Mouse (Mus musculus) left cerebral cortex, postnatal 4 days (tissue): ENCODE data around the gene Tssk1. TPM values are rescaled to one million over a fixed set of nuclear protein-coding genes. Genes with fewer than 3 reads are reported as not detected.

Experiments
- DNase-seq: peaks from one replicate; pipeline ENCODE4 v3.0.0-alpha.2; 2022
- intact Hi-C: fragments of 180-260 bp; cut with DNase I; formaldehyde crosslinking; loops from one replicate; pipeline ENCODE4 v1.15.1; 2025
- total RNA-seq, 2 experiments: library from RNA; stranded (reverse); gene quantifications; 2 replicates each; pipeline ENCODE4 v1.2.3; 2021

Gene Tssk1
- not detected for total RNA-seq

DNA sequence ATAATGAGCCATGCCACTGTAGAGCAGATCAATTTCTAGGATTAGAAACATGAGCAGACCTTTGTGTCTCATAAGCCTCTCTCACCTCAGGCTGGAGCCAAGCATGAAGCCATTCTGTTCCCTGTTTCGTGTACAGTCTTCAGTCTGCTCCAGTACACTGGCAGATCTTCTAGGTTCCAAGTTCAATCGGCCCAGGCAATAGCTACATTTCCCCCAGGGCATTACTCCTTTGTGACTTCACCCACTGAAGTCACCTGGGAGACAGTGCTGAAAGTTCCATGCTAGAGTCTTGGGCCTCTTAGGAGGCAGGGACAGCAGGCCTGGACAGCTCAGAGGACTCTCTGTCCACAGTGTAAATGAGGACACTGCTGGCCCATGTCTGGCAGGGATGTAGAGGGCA, at the start of gene Tssk1:
Gene Tssk1 (plus strand): TSS at position 301 of the 400 bp plus-strand sequence.
- DNase-seq = no peak
- intact Hi-C loops = no loop called here

DNA sequence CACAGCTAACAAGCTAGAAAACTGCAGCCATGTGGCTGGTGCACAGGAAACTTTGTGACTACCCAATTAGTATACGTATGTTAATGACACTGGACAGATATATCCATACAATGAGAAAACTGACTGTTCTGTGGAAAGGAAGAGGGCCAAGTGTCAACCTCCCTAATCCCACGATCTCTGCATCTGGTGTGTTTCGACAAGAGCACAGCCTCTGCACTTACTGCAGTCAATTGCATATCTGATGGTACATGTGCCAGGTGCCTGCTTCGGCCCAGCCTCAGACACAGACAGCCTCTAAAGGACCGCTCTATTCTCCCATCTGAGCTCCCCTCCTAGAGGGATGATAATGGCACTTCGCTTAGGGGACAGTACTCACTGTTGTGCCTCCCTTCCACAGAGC, 45.6 kb upstream of the Tssk1 start:
- no peak for DNase-seq

DNA sequence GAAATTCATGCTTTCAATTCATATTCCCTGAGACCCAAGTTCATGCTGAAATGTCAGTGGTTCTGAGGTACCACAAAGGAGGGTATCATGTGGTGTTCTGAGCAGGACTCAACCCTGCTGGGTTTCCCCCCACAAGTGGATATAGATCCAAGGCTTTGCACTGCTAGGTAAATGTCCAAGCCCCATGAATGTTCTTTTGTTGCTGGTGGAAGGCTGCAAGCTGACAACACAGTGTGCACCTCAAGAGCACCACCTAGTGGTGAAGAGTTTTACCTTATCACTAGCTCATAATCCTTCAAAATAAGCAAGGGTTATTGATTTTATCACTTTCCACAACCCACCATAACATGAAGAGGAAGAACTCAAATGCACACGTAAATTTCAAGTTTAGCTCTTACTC, 45.1 kb upstream of the Tssk1 start:
- peak; percentile 43 for DNase-seq
- intact Hi-C loops = no loop called here

More for the DNA sequence above, 45.6 kb upstream of the Tssk1 start:
- intact Hi-C loops = no loop called here

DNA sequence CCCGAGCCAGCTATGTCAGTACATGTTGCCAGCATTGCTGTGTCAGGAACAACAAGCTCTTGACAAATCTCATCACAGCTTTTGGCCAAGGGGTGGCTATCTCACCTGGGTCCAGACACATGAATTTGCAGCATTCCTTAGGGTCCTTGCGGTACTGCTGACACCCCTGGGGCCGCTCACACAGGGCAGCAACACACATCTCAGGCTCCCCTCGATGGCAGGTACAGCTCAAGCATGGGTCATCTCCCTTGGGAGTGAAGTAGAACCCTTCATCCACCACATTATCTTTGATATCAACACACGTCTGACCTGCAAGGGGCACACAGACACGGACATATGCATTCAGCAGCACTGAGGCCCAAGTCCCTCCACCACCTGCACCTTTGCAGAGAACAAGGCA, 44.5 kb upstream of the Tssk1 start:
- intact Hi-C loops = no loop called here
- no peak for DNase-seq

DNA sequence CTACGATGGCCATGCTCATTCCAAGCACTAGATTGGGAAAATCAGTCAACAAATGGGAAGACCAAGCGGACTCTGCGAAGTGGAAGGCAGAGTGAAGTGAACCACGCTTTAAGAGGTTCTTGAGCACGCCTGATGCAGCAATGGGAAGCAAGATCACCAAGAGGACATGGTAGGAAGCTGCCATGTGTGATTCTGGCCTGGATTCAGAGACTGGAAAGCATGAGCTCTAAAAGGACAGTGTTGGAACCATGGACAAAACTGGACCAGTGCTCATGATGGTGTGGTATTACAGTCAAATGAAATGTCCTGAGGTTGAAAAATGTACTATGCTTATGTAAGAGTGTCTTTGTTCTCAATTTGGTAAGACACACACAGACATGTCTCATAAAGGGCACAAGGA, 42.7 kb upstream of the Tssk1 start:
- intact Hi-C loops = no loop called here
- no peak for DNase-seq

DNA sequence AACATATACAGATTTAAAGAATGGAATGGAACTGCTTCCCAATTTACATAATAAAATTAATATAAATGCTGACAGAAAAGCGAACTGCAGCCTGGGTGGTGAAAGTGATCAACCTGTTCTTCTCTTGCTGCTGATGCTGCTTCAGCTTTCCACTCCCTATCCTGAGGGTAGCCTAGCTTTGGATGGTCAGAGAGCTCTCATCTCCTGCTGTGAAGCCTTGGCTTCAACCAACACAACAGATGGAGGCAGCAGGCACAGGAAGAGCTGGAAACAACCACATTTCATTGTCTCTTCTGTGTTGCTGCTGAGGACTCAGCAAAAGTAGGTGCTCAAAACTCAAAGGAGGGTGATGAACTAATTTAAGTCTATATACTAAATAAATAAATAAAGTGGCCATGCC, 42.2 kb upstream of the Tssk1 start:
- peak; percentile 77 for DNase-seq
- intact Hi-C loops = no loop called here

DNA sequence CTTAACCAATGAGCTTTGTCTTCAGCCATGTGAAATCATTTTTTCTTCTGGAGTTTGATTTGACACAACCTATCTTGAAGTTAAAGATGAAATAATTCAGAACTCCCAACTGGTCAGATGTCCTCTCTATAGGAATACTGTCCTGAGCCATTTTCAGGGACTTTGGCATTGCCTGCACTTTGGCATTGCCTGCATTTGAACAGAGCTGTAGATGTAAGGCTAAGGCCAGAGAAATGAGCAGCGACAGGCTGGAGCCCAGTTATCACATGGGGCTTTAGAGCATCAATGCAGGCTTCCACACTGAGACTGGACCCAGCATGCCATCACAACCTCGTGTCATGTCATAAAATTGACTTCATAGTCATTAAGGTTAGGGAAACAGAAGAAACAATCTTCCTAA, 40.8 kb upstream of the Tssk1 start:
- DNase-seq = no peak
- intact Hi-C loops = no loop called here

DNA sequence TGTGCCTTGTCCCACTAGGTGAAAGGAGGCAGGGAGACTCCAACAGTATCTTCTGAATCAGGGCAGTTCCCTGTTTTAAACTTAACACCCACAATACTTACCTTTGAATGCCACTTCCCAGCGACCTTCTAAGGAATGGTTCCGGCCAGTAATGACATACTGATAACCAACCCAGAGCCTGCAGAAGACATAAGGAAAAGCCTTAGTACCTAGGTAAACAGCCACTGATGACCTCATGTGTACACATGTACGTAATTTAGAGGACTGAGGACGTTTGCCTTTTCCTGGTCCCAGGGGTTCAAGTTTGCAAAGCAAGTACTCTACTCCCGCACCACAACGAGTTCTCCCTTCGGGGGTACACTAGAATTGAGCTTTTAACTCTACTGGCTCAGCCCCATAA, 36.9 kb upstream of the Tssk1 start:
- intact Hi-C loops = no loop called here
- DNase-seq = no peak

DNA sequence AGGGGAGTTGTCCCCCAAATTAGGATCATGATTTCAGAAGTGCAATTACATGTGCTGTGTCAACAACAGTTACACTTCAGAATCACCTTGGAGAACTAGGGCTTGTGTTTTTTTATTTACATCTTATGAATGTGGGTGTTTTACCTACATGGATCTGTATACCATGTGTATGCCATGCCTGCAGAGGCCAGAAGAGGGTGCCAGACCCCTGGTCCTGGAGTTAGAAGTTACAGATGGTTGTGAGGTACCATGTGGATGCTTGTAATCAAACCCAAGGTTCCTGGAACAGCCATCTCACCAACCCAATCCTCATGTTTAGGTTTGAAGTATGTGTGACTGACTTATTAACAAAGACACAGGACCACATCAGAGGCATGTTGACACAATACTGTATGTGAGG, 35.4 kb upstream of the Tssk1 start:
- DNase-seq = no peak
- intact Hi-C loops = no loop called here

DNA sequence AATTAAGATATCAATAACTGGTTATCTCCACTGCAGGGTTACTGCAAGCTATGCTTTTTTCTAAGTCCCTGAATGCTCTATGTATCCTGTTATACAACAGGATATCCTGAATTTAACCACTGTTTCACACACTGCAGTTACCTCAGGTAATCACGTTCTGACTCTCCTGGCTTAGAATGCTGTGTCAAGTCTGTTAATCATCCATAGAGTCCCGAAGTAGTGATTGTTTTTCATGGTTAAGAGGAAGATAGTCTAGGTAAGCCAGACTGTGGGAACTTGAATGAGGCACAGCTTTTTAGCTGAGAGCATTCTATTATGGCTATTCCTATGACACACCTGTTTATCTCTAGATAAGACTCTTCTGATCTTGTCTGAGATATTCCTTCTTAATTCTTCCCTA, 28.7 kb upstream of the Tssk1 start:
- no peak for DNase-seq
- intact Hi-C loops = no loop called here

DNA sequence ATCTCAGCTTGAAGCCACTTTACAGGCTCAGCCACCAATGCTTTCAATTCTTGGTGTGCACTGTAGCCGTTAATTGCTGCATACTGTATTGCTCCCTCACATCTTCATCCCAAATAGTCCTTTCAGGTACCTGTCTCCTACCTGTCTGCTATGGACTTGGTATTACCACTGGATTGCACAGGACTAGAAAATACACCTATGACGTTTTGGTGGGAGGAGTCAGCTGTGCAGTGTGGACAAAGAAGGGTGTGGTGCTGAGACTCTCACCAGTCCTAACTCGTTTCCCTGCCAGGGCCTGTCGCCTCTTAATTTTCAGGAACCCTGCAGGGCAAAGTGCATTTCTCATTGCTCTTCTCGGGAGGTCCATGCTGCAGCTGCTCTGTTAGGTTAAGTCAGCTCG, 28.3 kb upstream of the Tssk1 start:
- no peak for DNase-seq
- intact Hi-C loops = no loop called here

DNA sequence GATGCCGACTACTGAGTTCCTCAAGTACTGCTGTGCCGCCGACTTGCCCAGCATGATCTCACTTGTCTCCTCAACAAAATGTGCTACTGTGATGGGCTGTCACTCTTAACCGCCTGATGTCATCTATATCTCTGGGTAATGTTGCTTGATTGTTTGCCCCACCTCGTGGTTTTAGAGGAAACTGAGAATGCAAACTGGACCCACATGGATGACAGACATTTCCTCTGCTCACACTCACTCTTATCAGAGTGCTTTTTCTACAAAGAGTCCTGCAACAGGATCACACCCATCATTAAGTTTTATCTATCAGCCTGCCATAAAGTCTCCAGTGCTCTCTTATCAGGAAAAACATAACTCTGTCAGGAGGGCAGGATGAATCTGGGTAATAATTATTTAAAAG, 22.8 kb upstream of the Tssk1 start:
- intact Hi-C loops = no loop called here
- no peak for DNase-seq

DNA sequence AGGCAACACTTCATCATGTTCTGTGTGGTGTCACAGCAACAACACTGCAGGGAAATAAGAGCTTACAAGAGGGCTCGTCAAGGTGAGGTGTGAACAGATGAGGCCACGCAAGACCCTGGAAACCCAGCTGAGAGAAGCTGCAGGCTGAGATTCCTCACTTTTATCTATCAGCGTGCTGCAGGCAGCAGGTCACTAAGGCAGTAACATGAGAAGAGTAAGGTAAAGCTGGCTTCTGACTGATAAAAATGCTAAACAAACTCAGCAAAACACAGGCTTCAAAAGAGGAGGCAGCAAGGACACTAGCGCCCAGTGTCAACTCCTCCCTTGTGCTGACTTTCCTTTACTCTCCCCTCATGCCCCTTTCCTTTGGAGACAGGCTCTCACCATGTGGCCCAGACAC, 21.0 kb upstream of the Tssk1 start:
- no peak for DNase-seq
- intact Hi-C loops = no loop called here

DNA sequence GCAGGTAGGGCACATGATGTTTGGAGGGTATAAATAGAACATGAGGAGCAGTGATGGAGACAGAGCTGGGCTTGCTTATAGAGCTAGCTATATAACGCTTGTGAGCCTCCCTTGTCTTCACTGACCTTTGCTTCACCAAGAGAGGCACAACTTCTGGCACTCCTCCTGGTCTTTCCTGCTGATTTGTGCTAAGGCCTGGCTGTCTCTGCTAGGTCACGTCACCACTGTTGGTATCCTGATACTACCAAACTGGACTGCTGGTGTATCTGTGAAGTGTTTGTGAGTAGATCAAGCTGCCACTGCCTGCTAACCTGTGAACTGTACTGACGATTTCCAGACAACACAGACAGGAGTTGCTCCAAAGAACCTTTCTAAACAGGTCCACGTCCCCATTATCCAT, 18.8 kb upstream of the Tssk1 start:
- no peak for DNase-seq
- intact Hi-C loops = no loop called here

DNA sequence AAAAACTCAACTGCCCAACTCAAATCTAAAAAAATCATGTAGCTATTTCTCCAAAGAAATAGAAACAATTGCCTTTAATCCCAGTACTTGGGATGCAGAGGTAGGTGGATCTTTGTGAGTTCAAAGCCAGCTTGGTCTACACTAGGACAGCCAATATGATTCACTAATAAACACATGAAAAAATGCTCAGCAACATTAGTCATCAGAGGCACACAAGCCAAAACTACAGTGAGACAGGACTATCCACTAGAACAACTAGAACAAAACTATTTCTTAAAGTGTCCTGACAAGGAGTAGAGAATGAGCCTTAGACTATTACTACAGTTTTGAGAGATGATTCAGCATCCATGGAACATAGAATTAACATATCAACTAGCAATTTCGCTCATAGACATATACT, 17.9 kb upstream of the Tssk1 start:
- intact Hi-C loops = no loop called here

DNA sequence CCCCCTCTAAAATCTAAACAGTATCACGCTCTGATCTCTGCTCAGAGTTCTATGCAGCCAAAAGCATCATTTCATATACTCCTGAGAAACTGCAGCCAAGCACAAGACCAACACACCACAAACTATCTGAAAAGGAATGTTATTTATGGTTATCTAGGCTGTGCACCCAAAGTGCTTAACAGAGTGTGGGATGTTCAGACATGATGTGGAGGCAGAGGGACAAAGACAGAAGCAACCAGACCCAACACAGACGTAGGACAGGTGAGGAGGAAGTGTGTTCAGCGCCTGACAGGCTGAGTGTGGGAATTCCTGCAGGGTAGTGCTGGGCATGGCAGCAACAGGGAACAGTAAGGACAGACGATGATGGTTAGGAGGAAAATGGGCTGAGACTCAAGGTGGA, 14.5 kb upstream of the Tssk1 start:
- DNase-seq = no peak
- intact Hi-C loops = no loop called here

More for the DNA sequence above, 17.9 kb upstream of the Tssk1 start:
- no peak for DNase-seq

DNA sequence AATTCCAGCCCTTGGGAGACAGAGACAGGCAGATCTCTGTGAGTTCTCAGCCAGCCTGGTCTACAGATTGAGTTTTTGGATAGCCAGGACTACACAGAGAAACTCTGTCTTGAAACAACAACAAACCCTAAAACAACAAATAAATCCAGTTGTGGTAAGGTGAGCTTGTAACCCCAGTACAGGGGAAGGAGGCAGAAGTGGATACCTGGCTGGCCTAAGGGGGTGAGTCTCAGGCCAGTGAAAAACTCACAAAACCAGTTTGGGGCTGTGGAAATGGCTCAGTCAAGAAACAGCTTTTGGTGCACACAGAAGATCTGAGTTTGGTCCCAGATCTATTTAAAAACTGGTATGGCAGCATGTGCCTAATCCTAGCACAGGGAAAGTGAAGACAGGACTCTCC, 11.8 kb upstream of the Tssk1 start:
- intact Hi-C loops = no loop called here
- no peak for DNase-seq

DNA sequence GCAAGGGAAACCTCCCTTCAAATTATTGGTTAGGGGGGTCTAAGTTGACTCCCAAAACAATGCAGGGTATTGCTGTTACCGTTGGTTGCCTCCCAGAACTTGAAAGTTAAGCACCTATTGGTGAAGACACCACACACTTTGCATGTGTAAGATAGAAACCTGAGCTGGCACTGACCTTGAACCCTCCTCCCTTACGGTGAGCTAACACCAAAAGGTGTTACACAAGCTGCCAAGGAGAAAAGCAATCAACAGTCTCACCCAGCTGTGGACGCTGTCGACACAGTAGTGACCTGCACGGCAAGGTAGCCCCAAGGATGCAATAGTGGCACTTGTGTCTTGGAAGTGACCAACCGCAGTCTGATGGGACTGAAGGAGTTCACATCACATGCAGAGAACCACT, 9.9 kb upstream of the Tssk1 start:
- DNase-seq = no peak
- intact Hi-C loops = no loop called here

DNA sequence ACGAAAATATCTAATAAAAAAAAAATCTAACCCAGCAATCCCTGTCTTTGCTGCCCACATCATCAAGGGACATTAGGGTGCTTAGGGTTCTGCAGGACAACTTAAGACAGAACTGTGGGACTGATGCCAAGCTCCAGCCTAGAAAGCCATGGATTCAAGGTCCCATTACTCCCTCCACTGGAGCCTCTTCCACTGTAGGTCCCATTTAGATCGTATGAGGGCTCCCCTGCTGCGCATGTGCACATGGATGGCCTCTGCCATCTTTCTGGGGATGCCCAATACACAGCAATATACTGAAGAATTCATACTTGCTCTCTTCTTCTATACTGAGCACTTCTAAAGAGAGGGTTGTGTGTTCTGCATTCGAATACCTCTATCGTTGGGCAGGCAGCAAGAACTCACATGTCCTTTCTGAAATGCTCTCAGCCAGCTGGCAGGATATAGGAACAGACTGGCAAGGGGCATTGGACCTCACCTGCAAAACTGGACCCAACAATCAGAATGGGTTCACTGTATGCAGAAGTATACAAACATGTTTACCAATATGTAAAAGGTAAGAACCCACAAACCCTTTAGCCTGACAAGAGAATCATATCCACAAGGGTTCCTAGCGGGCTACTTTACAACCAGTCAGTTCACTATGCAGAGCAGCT, 4.2 kb upstream of the Tssk1 start:
- intact Hi-C loops = no loop called here
- DNase-seq = no peak

DNA sequence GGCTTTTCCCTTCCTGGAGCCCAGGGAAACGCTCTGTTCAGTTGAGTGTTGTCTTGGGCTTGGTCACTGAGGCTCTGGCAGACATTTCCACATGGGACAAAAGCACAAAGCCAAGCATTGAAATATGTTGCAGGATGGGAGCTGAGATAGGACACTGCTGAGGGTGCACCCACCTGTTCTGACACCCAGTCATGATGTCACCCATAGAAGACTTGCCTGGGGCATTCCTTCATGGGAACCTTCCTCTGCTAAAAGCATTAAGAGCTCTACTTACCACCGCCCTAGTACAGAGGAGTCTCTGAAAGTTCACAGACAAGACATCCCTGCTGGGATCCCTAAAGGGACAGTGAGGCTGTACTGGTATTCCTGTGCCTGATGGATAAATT, 3.7 kb upstream of the Tssk1 start:
- intact Hi-C loops = no loop called here

DNA sequence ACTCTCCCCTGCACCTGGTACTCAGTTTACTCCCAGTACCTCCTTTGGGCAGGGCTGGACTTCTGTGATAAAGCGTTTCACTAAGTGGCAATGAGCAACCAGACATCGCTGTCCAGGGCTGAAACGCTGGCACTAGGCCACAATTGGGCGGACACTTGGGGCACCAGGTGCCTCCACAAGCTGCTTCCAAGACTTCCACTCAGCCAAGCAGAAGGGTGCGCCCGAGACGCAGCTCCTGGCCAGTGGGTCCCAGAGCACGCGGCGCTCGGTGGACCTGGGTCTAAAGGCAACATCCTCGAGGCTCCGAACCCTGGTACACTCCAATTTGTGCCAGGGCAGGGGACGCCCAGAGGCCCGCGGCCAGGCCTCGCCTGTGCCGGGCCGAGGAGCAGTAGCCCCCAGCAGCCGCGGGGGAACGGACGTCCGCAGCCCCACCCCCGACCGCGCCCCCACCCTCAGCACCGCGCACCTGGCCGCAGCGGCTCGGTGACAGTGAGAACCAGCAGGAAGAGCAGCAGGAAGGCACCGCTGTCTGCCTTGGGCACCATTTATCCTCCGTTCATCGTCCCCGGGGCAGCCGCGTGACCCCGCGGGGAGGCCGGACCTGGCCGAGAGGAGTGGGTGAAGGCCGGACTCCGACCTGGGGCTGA, 3.0 kb upstream of the Tssk1 start:
- intact Hi-C loops = no loop called here
- peak; percentile 95 for DNase-seq

More for the DNA sequence above, 3.7 kb upstream of the Tssk1 start:
- DNase-seq = no peak

DNA sequence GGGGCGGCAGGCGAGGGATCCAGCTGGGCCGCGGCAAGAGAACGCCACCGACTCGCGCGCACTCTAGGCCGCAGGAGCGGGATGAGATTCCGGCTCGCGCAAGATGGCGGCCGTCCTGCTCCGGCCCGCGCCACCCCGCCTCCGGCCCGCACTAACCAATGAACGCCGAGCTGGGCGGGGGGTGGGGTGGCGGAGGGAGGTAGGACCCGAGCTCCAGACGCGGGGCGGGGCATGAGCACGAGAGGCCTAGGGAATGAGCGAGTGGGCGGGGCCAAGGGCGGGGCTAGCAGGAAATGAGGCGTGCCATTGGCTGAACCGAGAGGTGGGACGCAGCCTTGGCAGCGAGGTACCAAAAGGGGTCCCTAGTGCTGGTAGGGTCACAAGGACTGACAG, 2.5 kb upstream of the Tssk1 start, which contains the start of gene Gm20518:
Gene Gm20518 (minus strand): TSS at position 105 of the 393 bp plus-strand sequence.
- DNase-seq = peak; percentile 100
- intact Hi-C loops = no loop called here

DNA sequence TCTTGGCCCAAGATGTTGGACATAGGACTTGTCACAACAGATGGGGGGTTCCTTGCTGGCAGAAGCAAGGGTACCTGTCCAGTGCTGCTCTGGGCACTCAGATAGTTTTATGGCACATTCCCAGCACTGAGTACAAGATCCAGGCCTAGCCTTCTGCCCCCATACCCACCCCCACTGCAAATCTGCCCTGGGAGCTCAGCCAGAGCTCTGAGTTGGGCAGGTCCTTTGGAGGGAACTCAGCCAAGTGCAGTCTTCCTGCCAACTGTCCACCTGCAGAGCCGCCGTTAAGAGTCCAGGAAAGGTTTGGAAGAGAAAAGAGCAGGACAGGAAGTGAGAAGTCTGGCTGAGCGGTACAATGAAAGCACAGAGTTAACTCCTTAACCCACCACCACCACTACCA, 1.4 kb upstream of the Tssk1 start:
- intact Hi-C loops = no loop called here
- peak; percentile 71 for DNase-seq
